Mouse (Mus musculus) limb, embryonic 11.5 days (tissue): ENCODE data around the gene 6430628N08Rik. TPM values are rescaled to one million over a fixed set of nuclear protein-coding genes. Genes with fewer than 3 reads are reported as not detected.

ENCODE experiments used
- ATAC-seq: fragments of 200-750 bp; cut with Nextera tagmentation; 2 replicates; pipeline ENCODE4 v1.8.0; 2017; ENCODE audit warnings: low read depth; ENCODE audit not compliant: insufficient number of reproducible peaks, low FRiP score, low TSS enrichment
- DNase-seq: peaks from one replicate; pipeline ENCODE4 v3.0.0-alpha.2; 2015; ENCODE audit warnings: low spot score
- H3K27ac ChIP-seq: fragments of 300-500 bp; sonication (generic); replicated peaks from 2 replicates; pipeline ENCODE4 v1.5.1; 2014; ENCODE audit warnings: low read depth, mild to moderate bottlenecking, low read length
- H3K27me3 ChIP-seq: fragments of 300-500 bp; sonication (generic); 2 replicates; pipeline ENCODE4 v1.6.1; 2014; ENCODE audit warnings: mild to moderate bottlenecking, low read length, mixed read lengths; ENCODE audit not compliant: control insufficient read depth, insufficient read depth
- H3K36me3 ChIP-seq: fragments of 300-500 bp; sonication (generic); 2 replicates; pipeline ENCODE4 v1.6.1; 2014; ENCODE audit warnings: mild to moderate bottlenecking, low read length, moderate library complexity, mixed read lengths; ENCODE audit not compliant: control insufficient read depth, insufficient read depth
- H3K4me1 ChIP-seq: fragments of 300-500 bp; sonication (generic); 2 replicates; pipeline ENCODE4 v1.6.1; 2014; ENCODE audit warnings: low read length, mixed read lengths; ENCODE audit not compliant: control insufficient read depth, insufficient read depth
- H3K4me2 ChIP-seq: fragments of 300-500 bp; sonication (generic); 2 replicates; pipeline ENCODE4 v1.6.1; 2014; ENCODE audit warnings: low read depth, mild to moderate bottlenecking, moderate library complexity; ENCODE audit not compliant: severe bottlenecking
- H3K4me3 ChIP-seq: fragments of 300-500 bp; sonication (generic); 2 replicates; pipeline ENCODE4 v1.5.1; 2014; ENCODE audit warnings: low read depth, low read length
- H3K9ac ChIP-seq: fragments of 300-500 bp; sonication (generic); 2 replicates; pipeline ENCODE4 v1.6.1; 2014; ENCODE audit warnings: mild to moderate bottlenecking, low read length
- H3K9me3 ChIP-seq: fragments of 300-500 bp; sonication (generic); 2 replicates; pipeline ENCODE4 v1.6.1; 2016; ENCODE audit warnings: low read length; ENCODE audit not compliant: control insufficient read depth
- WGBS: fragments of 180-500 bp; shearing (Covaris S2); extraction: QIAGEN DNeasy Blood & Tissue Kit; methylation state at CpG from one replicate; pipeline ENCODE4 v1.1.7; 2014; 5-methylcytosine and 5-hydroxymethylcytosine counted together
- polyA plus RNA-seq: library from polyadenylated mRNA; unstranded; fragments of >200 nt; fragmentation: Nextera tagmentation; extraction: Ambion mirVana; gene quantifications from 2 replicates; pipeline ENCODE4 v1.2.1, GENCODE M21; 2014

Gene 6430628N08Rik
- polyA plus RNA-seq, 1 experiment from 2014 or later: 0.44 TPM

DNA sequence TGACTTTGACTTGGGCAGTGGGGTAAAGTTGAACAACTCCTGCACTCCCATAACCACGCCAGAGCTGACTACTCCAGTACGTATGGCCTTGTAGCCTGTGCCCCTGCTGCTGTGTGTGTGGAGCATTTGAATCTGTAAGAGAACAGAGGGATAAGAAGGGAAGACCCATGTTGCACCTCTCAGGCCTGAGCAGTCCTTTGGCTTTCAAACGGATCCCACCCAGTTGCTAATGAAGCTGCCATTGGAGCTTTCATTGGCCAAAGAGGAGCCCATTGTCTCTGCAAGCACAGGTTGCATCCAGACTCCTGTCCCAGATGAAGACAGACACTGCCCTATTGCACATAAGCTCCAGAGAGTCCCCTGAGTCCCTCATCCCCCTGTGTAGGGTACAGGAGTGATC is 17.2 kb upstream of the 6430628N08Rik start:
- no peaks in the 10 kb centered on the region; the same call in 1 of the 2 replicates for H3K36me3 ChIP-seq
- ATAC-seq: no peak
- H3K27ac ChIP-seq: no peak overlapping the region
- no peak for DNase-seq
- H3K4me1 ChIP-seq: peaks cover 19% of the 10 kb centered on the region
- no peaks in the 10 kb centered on the region for H3K27me3 ChIP-seq
- no peak overlapping the region for H3K4me3 ChIP-seq
- no peak overlapping the region for H3K9ac ChIP-seq
- no peak overlapping the region for H3K4me2 ChIP-seq
- 87% methylated on average over 3 of the region's 3 CpGs for WGBS
- H3K9me3 ChIP-seq: no peaks in the 10 kb centered on the region

DNA sequence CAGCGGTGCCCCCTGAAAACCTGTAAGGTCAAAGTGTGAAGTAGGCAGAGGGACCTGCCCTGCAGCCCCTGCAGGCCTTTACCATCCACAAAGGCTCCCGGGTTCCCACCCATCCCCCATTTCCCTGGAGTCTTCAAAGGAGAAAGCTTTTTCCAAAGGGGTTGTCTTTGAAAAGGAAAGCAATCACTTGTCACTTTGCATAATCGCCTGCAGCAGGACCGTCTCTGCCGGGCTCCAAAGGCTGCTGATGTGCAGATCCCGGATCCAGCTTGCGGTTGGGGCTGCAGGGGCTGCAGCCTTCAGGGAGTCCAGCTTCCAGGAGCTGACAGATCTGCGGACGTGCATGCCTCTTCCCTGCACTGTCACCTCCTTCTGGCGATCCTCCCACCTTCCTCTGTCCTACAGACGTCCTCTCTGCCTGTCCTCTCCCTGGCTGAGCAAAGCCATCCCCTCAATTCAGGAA is 12.2 kb upstream of the 6430628N08Rik start:
- Histone ChIP-seq H3K4me1 (peaks cover 10% of the 10 kb centered on the region), H3K4me3 (no peak overlapping the region)
- under 1% methylated on average over 11 of the region's 11 CpGs for WGBS

GRCm38 (mm10) chr4:115878828-115879227 is 11.6 kb upstream of the 6430628N08Rik start:
- DNase-seq (no peak), ATAC-seq (no peak)
- no peak overlapping the region for H3K4me2 ChIP-seq
- H3K9ac ChIP-seq: no peak overlapping the region
- no peak overlapping the region for H3K4me3 ChIP-seq
- H3K36me3 ChIP-seq: no peaks in the 10 kb centered on the region
- no peaks in the 10 kb centered on the region for H3K27me3 ChIP-seq
- H3K4me1 ChIP-seq: peaks cover 10% of the 10 kb centered on the region
- H3K27ac ChIP-seq: no peak overlapping the region
- no peaks in the 10 kb centered on the region for H3K9me3 ChIP-seq
- WGBS: 45% methylated on average over 9 of the region's 9 CpGs

More for the DNA sequence above, 12.2 kb upstream of the 6430628N08Rik start:
- Histone ChIP-seq H3K9me3 (no peaks in the 10 kb centered on the region), H3K36me3 (no peaks in the 10 kb centered on the region), H3K9ac (no peak overlapping the region), H3K27ac (no peak overlapping the region), H3K4me2 (peak overlapping the region; percentile 13; the same call in 1 of the 2 replicates), H3K27me3 (no peaks in the 10 kb centered on the region)
- ATAC-seq: no peak
- peak; percentile 37 for DNase-seq

DNA sequence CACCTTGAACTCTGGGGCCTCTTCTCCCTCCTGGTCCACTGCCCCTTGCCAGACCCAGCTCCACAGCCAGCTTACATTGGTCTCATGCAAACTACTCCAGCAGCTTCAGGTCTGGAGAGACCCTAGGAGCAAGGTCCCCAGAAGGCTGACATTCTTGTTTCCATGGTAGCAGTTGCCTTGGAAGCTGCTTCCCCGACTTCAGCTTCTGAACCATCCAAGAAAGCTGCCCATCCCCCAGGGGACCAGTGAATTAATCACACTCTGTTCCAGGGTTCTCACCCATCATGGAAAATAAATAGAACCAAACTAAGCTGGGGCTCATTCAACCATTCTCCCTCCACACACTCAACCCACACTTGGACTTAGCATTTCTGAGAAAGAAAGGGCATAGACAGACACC is 9.3 kb upstream of the 6430628N08Rik start:
- no peaks in the 10 kb centered on the region for H3K9me3 ChIP-seq
- H3K4me3 ChIP-seq: no peak overlapping the region
- DNase-seq (no peak), ATAC-seq (no peak)
- H3K27me3 ChIP-seq: no peaks in the 10 kb centered on the region
- H3K36me3 ChIP-seq: no peaks in the 10 kb centered on the region
- H3K4me2 ChIP-seq: no peak overlapping the region
- no peak overlapping the region for H3K9ac ChIP-seq
- no peak overlapping the region for H3K27ac ChIP-seq
- H3K4me1 ChIP-seq: peaks cover 10% of the 10 kb centered on the region
- 20% methylated on average over 1 of the region's 1 CpGs for WGBS

DNA sequence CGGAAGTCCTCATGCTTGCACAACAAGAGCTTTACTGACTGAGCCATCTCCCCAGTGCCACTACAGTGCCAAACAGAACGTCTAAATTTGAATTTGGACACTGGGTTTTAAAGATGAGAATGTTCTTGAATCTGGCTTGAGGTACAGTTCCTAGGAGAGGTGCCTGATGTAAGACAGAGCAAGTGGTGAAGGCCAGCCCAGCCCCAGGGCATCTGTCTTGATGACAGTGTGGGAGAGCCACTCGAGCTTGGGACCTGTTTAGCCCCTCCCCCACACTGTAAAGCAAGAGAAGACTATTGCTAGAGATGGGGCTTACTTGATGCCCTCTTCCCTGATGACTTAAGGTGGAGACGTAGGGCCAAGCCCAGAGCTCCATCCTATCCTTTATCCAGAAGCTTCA is 8.3 kb upstream of the 6430628N08Rik start:
- Histone ChIP-seq H3K9ac (no peak overlapping the region), H3K4me1 (peaks cover 10% of the 10 kb centered on the region), H3K9me3 (no peaks in the 10 kb centered on the region), H3K36me3 (no peaks in the 10 kb centered on the region), H3K4me2 (no peak overlapping the region), H3K27me3 (no peaks in the 10 kb centered on the region), H3K4me3 (no peak overlapping the region), H3K27ac (no peak overlapping the region)
- 60% methylated on average over 4 of the region's 4 CpGs for WGBS
- no peak for DNase-seq
- no peak for ATAC-seq

- Histone ChIP-seq H3K27ac (no peak within 1 kb of the TSS), H3K27me3 (0 out of 2 replicates have a peak, but pooled peaks cover 3% of the 10 kb centered on the region), H3K4me2 (no peak within 1 kb of the TSS), H3K36me3 (no peaks in the 10 kb centered on the region), H3K4me3 (no peak within 1 kb of the TSS), H3K4me1 (no peaks in the 10 kb centered on the region), H3K9ac (no peak within 1 kb of the TSS), H3K9me3 (no peaks in the 10 kb centered on the region)
- 78% methylated on average over 6 of the region's 6 CpGs for WGBS
- no peak for DNase-seq
- no peak for ATAC-seq
Observed at GRCm38 (mm10) chr4:115884022-115884421, 6.4 kb upstream of the 6430628N08Rik start, which contains the start of gene Kncn. Gene Kncn (plus strand): TSS chr4:115884400.

DNA sequence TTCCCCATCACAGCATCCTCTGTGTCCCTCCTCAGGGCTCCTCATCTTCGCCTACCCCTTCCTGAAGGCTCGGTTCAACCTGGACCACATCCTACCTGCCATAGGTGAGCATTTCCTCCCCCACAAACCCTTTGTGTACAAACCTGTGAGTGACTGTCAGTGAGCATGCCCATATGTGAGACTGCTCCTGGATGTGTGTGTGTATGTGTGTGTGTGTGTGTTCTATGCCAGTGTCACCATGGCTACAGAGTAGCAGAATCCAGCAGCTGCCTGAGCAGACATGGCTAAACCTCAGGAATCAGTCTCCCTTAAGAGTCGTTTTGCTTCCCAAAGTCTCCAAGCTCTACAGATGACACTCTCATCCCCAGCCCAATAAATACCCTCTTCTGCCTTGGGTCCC is 4.6 kb upstream of the 6430628N08Rik start:
- Histone ChIP-seq H3K27ac (no peak overlapping the region), H3K36me3 (no peaks in the 10 kb centered on the region), H3K9me3 (no peaks in the 10 kb centered on the region), H3K9ac (no peak overlapping the region), H3K27me3 (peaks cover 6% of the 10 kb centered on the region; the same call in 1 of the 2 replicates), H3K4me1 (peaks cover 5% of the 10 kb centered on the region; the same call in 1 of the 2 replicates), H3K4me2 (no peak overlapping the region), H3K4me3 (no peak overlapping the region)
- WGBS: 72% methylated on average over 3 of the region's 3 CpGs
- ATAC-seq (no peak), DNase-seq (no peak)

GRCm38 (mm10) chr4:115886875-115887274 is 3.6 kb upstream of the 6430628N08Rik start:
- H3K27ac ChIP-seq: no peak overlapping the region
- peak; percentile 62 for DNase-seq
- peaks cover 5% of the 10 kb centered on the region; the same call in 1 of the 2 replicates for H3K4me1 ChIP-seq
- ATAC-seq: no peak
- no peak overlapping the region for H3K9ac ChIP-seq
- H3K9me3 ChIP-seq: no peaks in the 10 kb centered on the region
- no peak overlapping the region for H3K4me3 ChIP-seq
- 58% methylated on average over 1 of the region's 1 CpGs for WGBS
- H3K36me3 ChIP-seq: no peaks in the 10 kb centered on the region
- peaks cover 6% of the 10 kb centered on the region; the same call in 1 of the 2 replicates for H3K27me3 ChIP-seq
- H3K4me2 ChIP-seq: no peak overlapping the region

- DNase-seq: peak; percentile 20
- Histone ChIP-seq H3K4me1 (peaks cover 5% of the 10 kb centered on the region; the same call in 1 of the 2 replicates), H3K36me3 (no peaks in the 10 kb centered on the region), H3K9ac (no peak overlapping the region), H3K9me3 (no peaks in the 10 kb centered on the region), H3K4me3 (peak overlapping the region; percentile 21), H3K27ac (no peak overlapping the region), H3K27me3 (peaks cover 8% of the 10 kb centered on the region), H3K4me2 (peak overlapping the region; percentile 61)
- ATAC-seq: peak; percentile 28; the same call in 1 of the 2 replicates
- WGBS: 6% methylated on average over 6 of the region's 6 CpGs
Observed at GRCm38 (mm10) chr4:115890066-115890465, 399 bp upstream of the 6430628N08Rik start.
